ENCODE assay signal across 13 mouse cellular contexts in the genomic region with DNA sequence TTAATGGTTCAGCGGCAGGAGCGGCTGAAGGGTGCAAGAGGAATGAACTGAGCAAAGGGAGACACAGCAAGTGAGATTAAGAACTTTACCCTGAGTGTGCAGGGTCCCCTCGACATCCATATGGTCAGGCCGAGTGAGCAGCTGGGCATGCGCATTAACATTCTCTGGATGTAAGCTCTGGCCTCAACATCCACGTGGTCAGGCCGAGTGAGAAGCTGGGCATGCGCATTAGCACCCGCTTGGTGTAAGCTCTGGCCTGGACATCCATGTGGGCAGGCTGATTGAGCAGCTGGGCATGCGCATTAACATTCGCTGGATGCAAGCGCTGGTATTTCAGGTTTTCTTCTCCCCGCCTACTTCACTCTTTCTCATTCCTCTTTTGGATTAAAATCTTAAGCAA. TPM values are rescaled to one million over a fixed set of nuclear protein-coding genes. Genes with fewer than 3 reads are reported as not detected.
A peak's percentile ranks its signal among the peaks of the same experiment; 100 is the strongest.
DNase-seq lines count a peak whose midpoint lies in the region; ATAC-seq lines count a peak whose summit lies in the region.
"Had no signal": no experiment of that assay in that cellular context is flagged by ENCODE, and none has a peak within 500 bp of the region (broad histone marks: within the 10 kb centered on the region; RNA-seq: fewer than 3 reads in every experiment).

No protein-coding gene starts in this region.

- no peaks in the 10 kb centered on the region for H3K27me3 ChIP-seq in neural tube, embryonic 13.5 days

- H3K36me3 ChIP-seq in neural tube, embryonic 13.5 days, result no peaks in the 10 kb centered on the region

- H3K27ac ChIP-seq in neural tube, embryonic 13.5 days (replicated peaks), result no peak overlapping the region

- peaks cover 5% of the 10 kb centered on the region; the same call in 1 of the 2 replicates for H3K4me1 ChIP-seq in neural tube, embryonic 13.5 days (replicated peaks)

- no peak overlapping the region for H3K9ac ChIP-seq in neural tube, embryonic 13.5 days

- no peak overlapping the region for H3K4me2 ChIP-seq in neural tube, embryonic 13.5 days

- ATAC-seq in neural tube, embryonic 13.5 days (ENCODE audit: low read depth), result peak; percentile 74
- ATAC-seq: lung, postnatal 0 days had no signal

- intact Hi-C loops in heart, postnatal 25 days (cut with DNase I), result no loop called here

- WGBS in neural tube, embryonic 13.5 days, result 67% methylated on average over 13 of the region's 13 CpGs

- H3K9me3 ChIP-seq in neural tube, embryonic 13.5 days, result no peaks in the 10 kb centered on the region; the same call in 1 of the 2 replicates

- peak; percentile 52 for DNase-seq in urinary bladder, postnatal 14 days (ENCODE audit: low spot score)
- no peak for DNase-seq in urinary bladder, postnatal 10 days (ENCODE audit: low spot score)
- DNase-seq in layer of hippocampus, adult 18-20 months (ENCODE audit: low spot score in 2 of 2), result peak; percentile 12 to 19
- no peak for DNase-seq in heart, postnatal 25 days (ENCODE audit: low spot score)
- DNase-seq in heart, adult 8-10 months (ENCODE audit: low spot score), result no peak
- DNase-seq in adipocyte (ENCODE audit: low spot score), result no peak
- DNase-seq in adrenal gland, adult (ENCODE audit: inconsistent age in 2 of 2, low spot score in 1 of 2), result no peak

- no peak overlapping the region for H3K4me3 ChIP-seq in neural tube, embryonic 13.5 days

RNA-seq across cellular contexts. Expression of gene Muc20, which starts 12.4 kb away (rescaled TPM):
- not detected for total RNA-seq in layer of hippocampus, adult 18-20 months (2021)
- not detected in 2 replicates for polyA plus RNA-seq in neural tube, embryonic 13.5 days (2015; fragmentation: Nextera tagmentation; extraction: Ambion mirVana)
- under 1 TPM in 1 of 2 experiments, not detected in 1; 0.22 TPM for total RNA-seq in heart, postnatal 25 days (2021)
- under 1 TPM; 0.33 to 0.79 (median 0.47) TPM for total RNA-seq in heart, adult 8-10 months (2022)
- total RNA-seq: ES-E14; left cerebral cortex, adult 8-10 months had no signal

RNA-seq across cellular contexts. Expression of gene Smbd1, which starts 25.4 kb away (rescaled TPM):
- total RNA-seq in layer of hippocampus, adult 18-20 months (2021), result not detected
- not detected in 2 replicates for polyA plus RNA-seq in neural tube, embryonic 13.5 days (2015; fragmentation: Nextera tagmentation; extraction: Ambion mirVana)
- total RNA-seq in heart, postnatal 25 days (2021), result not detected
- total RNA-seq in heart, adult 8-10 months (2022), result not detected
- total RNA-seq: adrenal gland, postnatal 4 days; gastrocnemius, postnatal 4 days; left cerebral cortex, adult 8-10 months had no signal

RNA-seq across cellular contexts. Expression of gene Muc4, which starts 49.2 kb away (rescaled TPM):
- total RNA-seq in layer of hippocampus, adult 18-20 months (2021), result not detected
- polyA plus RNA-seq in neural tube, embryonic 13.5 days (2015; fragmentation: Nextera tagmentation; extraction: Ambion mirVana), result not detected in 2 replicates
- under 1 TPM; 0.08 to 0.10 TPM for total RNA-seq in heart, postnatal 25 days (2021)
- total RNA-seq in heart, adult 8-10 months (2022), result under 1 TPM; 0.29 to 0.50 (median 0.35) TPM

Comparison
In these comparisons a context has a peak if more than half of its experiments do, and no peak if none do; other contexts are left out.
1. DNase-seq: peak in urinary bladder, postnatal 14 days (single experiment) and layer of hippocampus, adult 18-20 months (2 of 2); none in urinary bladder, postnatal 10 days (single experiment), heart, postnatal 25 days (single experiment), heart, adult 8-10 months (single experiment), adipocyte (single experiment) and adrenal gland, adult (0 of 2).